Comparison of ENCODE assay signal across 8 mouse cellular contexts in the genomic region with DNA sequence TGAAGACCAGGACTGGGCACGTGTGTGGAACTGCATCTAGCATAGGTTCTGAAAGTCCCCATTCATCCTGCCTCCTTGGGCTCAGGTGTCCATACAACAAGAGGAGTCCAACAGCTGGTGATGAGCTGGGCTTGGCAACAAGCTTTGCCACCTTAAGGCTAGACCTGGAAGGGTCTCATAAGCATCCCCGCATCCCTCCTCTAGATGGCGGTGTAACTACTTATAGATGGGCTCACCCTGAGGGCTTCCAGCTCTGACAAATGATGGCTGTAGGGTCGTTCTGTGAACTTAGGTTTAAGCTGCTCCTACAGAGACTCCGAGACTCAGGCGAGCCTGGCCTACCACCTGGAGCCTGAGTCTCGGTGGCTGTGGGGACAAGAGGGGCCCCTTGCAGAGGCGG. TPM values are rescaled to one million over a fixed set of nuclear protein-coding genes. Genes with fewer than 3 reads are reported as not detected.
DNase-seq lines count a peak whose midpoint lies in the region; ATAC-seq lines count a peak whose summit lies in the region.

No protein-coding gene starts in this region.

- H3K9me3 ChIP-seq in midbrain, embryonic 11.5 days (ENCODE audit: control insufficient read depth, low read length) = no peaks in the 10 kb centered on the region
- H3K9me3 ChIP-seq in midbrain, embryonic 15.5 days = no peaks in the 10 kb centered on the region
- H3K9me3 ChIP-seq in embryonic facial prominence, embryonic 11.5 days (replicated peaks; ENCODE audit: control insufficient read depth, low read length) = no peaks in the 10 kb centered on the region

- H3K4me1 ChIP-seq in midbrain, embryonic 11.5 days (ENCODE audit: control insufficient read depth, insufficient read depth, low read length) = peaks cover 5% of the 10 kb centered on the region; the same call in 1 of the 2 replicates
- H3K4me1 ChIP-seq in midbrain, embryonic 15.5 days = peaks cover 14% of the 10 kb centered on the region
- H3K4me1 ChIP-seq in embryonic facial prominence, embryonic 11.5 days (ENCODE audit: control insufficient read depth, insufficient read depth, low read length) = no peaks in the 10 kb centered on the region

- no peak overlapping the region for H3K4me3 ChIP-seq in midbrain, embryonic 11.5 days (ENCODE audit: low read depth, low read length)
- no peak overlapping the region for H3K4me3 ChIP-seq in midbrain, embryonic 15.5 days
- H3K4me3 ChIP-seq in embryonic facial prominence, embryonic 11.5 days (ENCODE audit: low read depth, low read length) = no peak overlapping the region

- H3K4me2 ChIP-seq in midbrain, embryonic 11.5 days = no peak overlapping the region
- H3K4me2 ChIP-seq in midbrain, embryonic 15.5 days = no peak overlapping the region
- no peak overlapping the region for H3K4me2 ChIP-seq in embryonic facial prominence, embryonic 11.5 days (ENCODE audit: low read depth, low read length)

- WGBS in midbrain, embryonic 11.5 days = 25% methylated on average over 8 of the region's 8 CpGs
- 37% methylated on average over 8 of the region's 8 CpGs for WGBS in midbrain, embryonic 15.5 days
- 31% methylated on average over 8 of the region's 8 CpGs for WGBS in embryonic facial prominence, embryonic 11.5 days

- no peaks in the 10 kb centered on the region for H3K27me3 ChIP-seq in midbrain, embryonic 11.5 days (ENCODE audit: control insufficient read depth, insufficient read depth, low read length)
- H3K27me3 ChIP-seq in midbrain, embryonic 15.5 days (replicated peaks) = no peaks in the 10 kb centered on the region
- no peaks in the 10 kb centered on the region for H3K27me3 ChIP-seq in embryonic facial prominence, embryonic 11.5 days (ENCODE audit: control insufficient read depth, insufficient read depth, low read length)

- peak; percentile 26 to 44 for DNase-seq in frontal cortex, postnatal 10 days (ENCODE audit: low spot score in 2 of 2)
- no peak for DNase-seq in frontal cortex, postnatal 25 days (ENCODE audit: low spot score in 2 of 2)
- DNase-seq in midbrain, embryonic 11.5 days (ENCODE audit: low spot score, missing footprints) = peak; percentile 88
- DNase-seq in embryonic facial prominence, embryonic 11.5 days (ENCODE audit: low spot score) = peak; percentile 41
- DNase-seq in right cerebral cortex, postnatal 4 days = peak; percentile 44
- no peak for DNase-seq in urinary bladder, postnatal 10 days (ENCODE audit: low spot score)

- H3K27ac ChIP-seq in midbrain, embryonic 11.5 days (ENCODE audit: low read depth, low read length) = no peak overlapping the region
- H3K27ac ChIP-seq in midbrain, embryonic 15.5 days = no peak overlapping the region
- H3K27ac ChIP-seq in embryonic facial prominence, embryonic 11.5 days (replicated peaks; ENCODE audit: low read depth, low read length) = no peak overlapping the region

- H3K36me3 ChIP-seq in midbrain, embryonic 11.5 days (ENCODE audit: control insufficient read depth, insufficient read depth, low read length) = no peaks in the 10 kb centered on the region
- no peaks in the 10 kb centered on the region for H3K36me3 ChIP-seq in midbrain, embryonic 15.5 days (replicated peaks)
- no peaks in the 10 kb centered on the region for H3K36me3 ChIP-seq in embryonic facial prominence, embryonic 11.5 days (replicated peaks; ENCODE audit: control insufficient read depth, insufficient read depth, low read depth, low read length)

- H3K9ac ChIP-seq in midbrain, embryonic 11.5 days (ENCODE audit: low read length) = no peak overlapping the region
- no peak overlapping the region for H3K9ac ChIP-seq in midbrain, embryonic 15.5 days
- H3K9ac ChIP-seq in embryonic facial prominence, embryonic 11.5 days (replicated peaks; ENCODE audit: low read length) = no peak overlapping the region

- peak; percentile 49; the same call in 1 of the 2 replicates for ATAC-seq in midbrain, embryonic 11.5 days (ENCODE audit: low FRiP score)
- no peak for ATAC-seq in midbrain, embryonic 15.5 days (replicated peaks)
- no peak for ATAC-seq in embryonic facial prominence, embryonic 11.5 days (replicated peaks; ENCODE audit: insufficient number of reproducible peaks, low FRiP score, low TSS enrichment, low read depth)
- ATAC-seq in erythroid progenitor cell, adult 5-6 weeks (replicated peaks; ENCODE audit: low FRiP score, poor library complexity, severe bottlenecking) = no peak

RNA-seq across cellular contexts. Expression of a gene that starts 3.0 kb away (rescaled TPM):
- 2.7 and 3.2 TPM in 2 replicates for polyA plus RNA-seq in midbrain, embryonic 11.5 days (2014; fragmentation: Nextera tagmentation; extraction: Ambion mirVana)
- 2.7 and 3.1 TPM in 2 replicates for polyA plus RNA-seq in midbrain, embryonic 15.5 days (2015; fragmentation: Nextera tagmentation; extraction: Ambion mirVana)
- polyA plus RNA-seq in embryonic facial prominence, embryonic 11.5 days (2014; fragmentation: Nextera tagmentation; extraction: Ambion mirVana) = 1.6 and 2.2 TPM in 2 replicates
- total RNA-seq in erythroid progenitor cell, adult 5-6 weeks (2015; ENCODE audit: low replicate concordance) = not detected in 2 replicates
- 1.1 and 1.3 TPM in 2 replicates for total RNA-seq in erythroid progenitor cell, adult 5-6 weeks (2017; ENCODE audit: low replicate concordance)

Comparison
In these comparisons a context has a peak if more than half of its experiments do, and no peak if none do; other contexts are left out.
1. DNase-seq: peak in frontal cortex, postnatal 10 days (2 of 2), midbrain, embryonic 11.5 days (single experiment), embryonic facial prominence, embryonic 11.5 days (single experiment) and right cerebral cortex, postnatal 4 days (single experiment); none in frontal cortex, postnatal 25 days (0 of 2) and urinary bladder, postnatal 10 days (single experiment).